In the genomic region with DNA sequence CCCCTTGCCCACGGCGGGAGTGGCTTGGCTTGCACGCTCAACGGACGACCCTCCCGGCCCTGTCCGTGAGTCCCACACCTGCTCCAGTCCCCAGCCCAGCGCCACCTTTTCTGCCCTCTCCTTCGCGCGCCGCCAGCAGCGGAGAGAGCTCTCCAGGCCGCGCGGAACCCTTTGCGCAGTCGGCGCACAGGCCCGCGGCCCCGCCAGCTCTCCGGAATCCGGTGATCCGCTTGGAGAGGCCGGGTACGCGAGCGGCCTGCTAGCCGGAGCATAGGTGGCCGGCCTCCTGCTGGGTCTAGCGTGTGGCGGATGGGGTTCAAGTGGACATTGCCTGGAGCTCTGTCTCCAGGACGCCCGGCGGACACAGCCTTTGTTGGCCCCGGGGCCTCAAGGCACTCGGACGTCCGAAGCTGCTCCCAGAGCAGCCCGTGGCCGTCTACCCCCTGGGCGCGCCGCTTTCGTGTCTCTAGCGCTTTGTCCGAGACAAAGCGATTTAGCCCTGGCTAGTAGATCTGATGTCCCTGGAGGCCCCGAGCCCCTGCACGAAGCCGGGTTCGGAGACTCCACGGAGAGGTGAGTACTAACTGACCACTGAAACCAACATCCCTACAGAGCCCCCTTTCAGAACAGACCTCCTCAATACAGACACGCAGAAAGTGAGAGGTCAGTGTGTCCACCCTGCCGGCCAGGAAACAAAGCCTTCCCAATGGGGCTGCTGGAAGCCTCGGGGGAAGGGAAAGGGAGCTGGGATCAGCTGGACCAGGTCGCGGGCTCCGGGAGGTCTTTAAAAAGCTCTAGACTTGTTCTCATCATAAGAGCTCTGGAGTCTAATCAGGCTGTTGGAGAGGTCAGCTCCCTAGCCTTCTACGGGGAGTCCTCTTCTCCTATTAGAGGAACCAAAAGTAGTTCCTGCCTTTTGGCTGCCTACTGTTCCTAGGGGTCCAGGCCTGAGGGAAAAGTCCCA, we compare ENCODE assay signal across 8 mouse cellular contexts. TPM values are rescaled to one million over a fixed set of nuclear protein-coding genes. Genes with fewer than 3 reads are reported as not detected.
DNase-seq lines count a peak whose midpoint lies in the region; ATAC-seq and TF ChIP-seq lines count a peak whose summit lies in the region.

No protein-coding gene starts in this region.

- H3K4me2 ChIP-seq in heart, embryonic 11.5 days, result peak overlapping the region; percentile 92
- peak overlapping the region; percentile 82 for H3K4me2 ChIP-seq in limb, embryonic 12.5 days

- peak overlapping the region; percentile 93 for H3K27ac ChIP-seq in left cerebral cortex, adult 2 months
- no peak overlapping the region for H3K27ac ChIP-seq in heart, embryonic 11.5 days (ENCODE audit: low read depth, low read length)
- no peak overlapping the region for H3K27ac ChIP-seq in limb, embryonic 12.5 days
- peak overlapping the region; percentile 35; the same call in 1 of the 2 replicates for H3K27ac ChIP-seq in olfactory bulb, adult 2 months (ENCODE audit: insufficient read depth, low read depth, low read length)

- no peaks in the 10 kb centered on the region for H3K36me3 ChIP-seq in heart, embryonic 11.5 days (ENCODE audit: control insufficient read depth, insufficient read depth, low read length)
- H3K36me3 ChIP-seq in limb, embryonic 12.5 days, result peaks cover 19% of the 10 kb centered on the region

- H3K4me3 ChIP-seq in left cerebral cortex, adult 2 months, result peak overlapping the region; percentile 89
- peak overlapping the region; percentile 56 for H3K4me3 ChIP-seq in heart, embryonic 11.5 days (ENCODE audit: low read depth, low read length)
- peak overlapping the region; percentile 68 for H3K4me3 ChIP-seq in limb, embryonic 12.5 days (replicated peaks)
- peak overlapping the region; percentile 73 for H3K4me3 ChIP-seq in olfactory bulb, adult 2 months (ENCODE audit: insufficient read depth, low read depth, low read length)

- TF ChIP-seq POLR2A in olfactory bulb, adult 2 months (IDR thresholded peaks at IDR 0.05; ENCODE audit: insufficient read depth, low read depth, low read length), result no peak

- no peaks in the 10 kb centered on the region for H3K9me3 ChIP-seq in heart, embryonic 11.5 days (replicated peaks; ENCODE audit: control insufficient read depth, low read length)
- H3K9me3 ChIP-seq in limb, embryonic 12.5 days, result no peaks in the 10 kb centered on the region

- 2% methylated on average over 61 of the region's 61 CpGs for WGBS in heart, embryonic 11.5 days (ENCODE audit: insufficient replicate concordance)
- 2% methylated on average over 61 of the region's 61 CpGs for WGBS in limb, embryonic 12.5 days
- 2% methylated on average over 61 of the region's 61 CpGs for WGBS in olfactory bulb, adult 2 months

- intact Hi-C loops in left cerebral cortex, adult 2 months (cut with DNase I), result no loop called here
- intact Hi-C loops in left cerebral cortex, postnatal 36 days (cut with DNase I), result no loop called here

- DNase-seq in left cerebral cortex, adult 2 months (ENCODE audit: extremely low spot score in 1 of 2, low spot score in 2 of 2), result no peak
- no peak for DNase-seq in left cerebral cortex, adult 11 months (ENCODE audit: low spot score)
- DNase-seq in embryo, embryonic 10 days (ENCODE audit: low spot score), result peak; percentile 43
- no peak for DNase-seq in thymus, postnatal 10 days (ENCODE audit: low spot score in 2 of 2)
- DNase-seq in left cerebral cortex, postnatal 36 days (ENCODE audit: low spot score in 2 of 2), result no peak

- ATAC-seq in heart, embryonic 11.5 days (replicated peaks; ENCODE audit: insufficient number of reproducible peaks, low FRiP score, low TSS enrichment), result 0 out of 2 replicates have a peak, but pooled peaks have one; percentile 19
- ATAC-seq in limb, embryonic 12.5 days (ENCODE audit: insufficient number of reproducible peaks, insufficient read depth, low FRiP score, low TSS enrichment, low read depth), result peak; percentile 34

- H3K27me3 ChIP-seq in heart, embryonic 11.5 days (ENCODE audit: control insufficient read depth, insufficient read depth, low read length), result peaks cover 47% of the 10 kb centered on the region
- H3K27me3 ChIP-seq in limb, embryonic 12.5 days, result peaks cover 44% of the 10 kb centered on the region

- H3K9ac ChIP-seq in heart, embryonic 11.5 days (ENCODE audit: low read depth, low read length), result peak overlapping the region; percentile 72
- peak overlapping the region; percentile 75 for H3K9ac ChIP-seq in limb, embryonic 12.5 days (replicated peaks)

- H3K4me1 ChIP-seq in heart, embryonic 11.5 days (ENCODE audit: control insufficient read depth, insufficient read depth, low read length), result peaks cover 4% of the 10 kb centered on the region; the same call in 1 of the 2 replicates
- peaks cover 16% of the 10 kb centered on the region; the same call in 1 of the 2 replicates for H3K4me1 ChIP-seq in limb, embryonic 12.5 days (replicated peaks)
- peaks cover 17% of the 10 kb centered on the region for H3K4me1 ChIP-seq in olfactory bulb, adult 2 months (ENCODE audit: control insufficient read depth, insufficient read depth, low read length)

- TF ChIP-seq CTCF in left cerebral cortex, adult 2 months (IDR thresholded peaks at IDR 0.05), result no peak
- no peak for TF ChIP-seq CTCF in olfactory bulb, adult 2 months (IDR thresholded peaks at IDR 0.05; ENCODE audit: insufficient read depth, low read depth, low read length)

RNA-seq across cellular contexts. Expression of gene Dpysl4, which starts 0.7 kb away (rescaled TPM):
- 10 to 100 TPM; 48.2 to 56.9 TPM for total RNA-seq in left cerebral cortex, adult 2 months (2021)
- polyA plus RNA-seq in heart, embryonic 11.5 days (2014; fragmentation: Nextera tagmentation; extraction: Ambion mirVana), result 3.9 and 4.4 TPM in 2 replicates
- 34.4 and 34.9 TPM in 2 replicates for polyA plus RNA-seq in limb, embryonic 12.5 days (2016; fragmentation: Nextera tagmentation; extraction: Ambion mirVana)
- not detected in 2 replicates for polyA plus RNA-seq in olfactory bulb, adult 2 months (2012; ENCODE audit: insufficient read depth, insufficient read length, low replicate concordance, missing spikeins)
- total RNA-seq in left cerebral cortex, postnatal 36 days (2021), result 10 to 100 TPM; 55.3 to 56.0 TPM

Comparison
In these comparisons a context has a peak if more than half of its experiments do, and no peak if none do; other contexts are left out.
1. H3K27ac ChIP-seq: peak in left cerebral cortex, adult 2 months (single experiment) and olfactory bulb, adult 2 months (single experiment); none in heart, embryonic 11.5 days (single experiment) and limb, embryonic 12.5 days (single experiment).
2. Peak in every context shown above with its lines, with median percentiles within 50 percentile points of each other: H3K4me3 ChIP-seq.